Mouse (Mus musculus): Measurements from ENCODE around the gene Fam122a. TPM values are rescaled to one million over a fixed set of nuclear protein-coding genes. Genes with fewer than 3 reads are reported as not detected.
A peak's percentile ranks its signal among the peaks of the same experiment; 100 is the strongest.

Fam122a gene
- not detected in 2 replicates for polyA plus RNA-seq (2012; ENCODE audit: insufficient read depth, insufficient read length, low replicate concordance, missing spikeins)

DNA sequence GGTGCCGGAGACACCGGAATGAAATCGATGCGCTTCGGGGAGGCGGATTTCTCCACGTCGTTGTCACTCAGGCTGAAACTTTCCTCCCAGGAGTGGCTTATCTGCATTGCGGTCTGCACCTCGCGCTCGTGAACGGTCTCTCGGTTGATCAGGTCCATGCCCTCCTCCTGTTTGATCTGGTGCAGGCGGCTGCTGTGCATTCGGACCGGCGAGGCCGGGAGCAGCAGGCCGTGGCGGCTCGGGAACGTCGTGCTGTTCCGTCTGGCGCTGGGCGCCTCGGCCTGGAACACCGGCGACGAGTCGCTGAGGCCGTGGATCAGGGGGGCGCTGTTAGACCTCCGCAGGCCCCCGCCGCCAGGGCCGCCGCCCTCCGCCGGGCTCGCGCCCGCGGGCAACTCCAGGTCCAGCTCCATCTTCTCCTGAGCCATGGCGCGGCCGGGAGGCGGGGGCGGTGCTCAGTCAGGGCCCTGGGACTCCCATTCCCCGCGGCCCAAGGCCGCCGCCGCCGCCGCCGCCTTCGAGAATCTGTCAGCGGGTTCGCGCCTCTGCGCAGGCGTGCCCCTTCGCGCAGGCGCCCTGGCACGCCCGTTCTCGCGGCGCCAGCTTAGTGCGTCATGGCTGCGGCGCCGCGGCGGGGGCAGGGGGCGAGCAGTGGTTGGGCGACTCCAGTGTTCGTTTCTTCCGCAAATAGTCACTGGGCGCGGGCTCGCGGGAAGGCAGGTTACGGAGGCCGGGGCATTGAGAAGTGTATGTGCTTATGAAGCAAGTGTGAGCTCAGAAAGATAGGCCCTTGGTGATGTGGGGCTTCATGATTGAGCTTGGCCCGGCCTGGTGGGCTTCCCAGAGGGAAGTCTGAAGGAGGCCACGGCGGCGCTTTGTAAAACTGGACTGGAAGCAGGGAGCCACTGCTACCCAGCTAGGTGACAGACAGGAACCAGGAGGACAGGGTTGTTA, at the start of gene Fam122a:
TSS of gene Fam122a (minus strand) at position 428 of the 954 bp plus-strand sequence.
- H3K4me3 ChIP-seq (ENCODE audit: insufficient read depth, low read depth, low read length), result peak within 1 kb of the TSS; percentile 93
- H3K27ac ChIP-seq (ENCODE audit: insufficient read depth, low read depth, low read length), result peak within 1 kb of the TSS; percentile 88
- peaks cover 2% of the 10 kb centered on the region; the same call in 1 of the 2 replicates for H3K4me1 ChIP-seq (ENCODE audit: control insufficient read depth, insufficient read depth, low read length)
- under 1% methylated on average over 92 of the region's 92 CpGs for WGBS
- peak; percentile 93 for TF ChIP-seq POLR2A (IDR thresholded peaks at IDR 0.05; ENCODE audit: insufficient read depth, low read depth, low read length)
- no peak for TF ChIP-seq CTCF (IDR thresholded peaks at IDR 0.05; ENCODE audit: insufficient read depth, low read depth, low read length)

DNA sequence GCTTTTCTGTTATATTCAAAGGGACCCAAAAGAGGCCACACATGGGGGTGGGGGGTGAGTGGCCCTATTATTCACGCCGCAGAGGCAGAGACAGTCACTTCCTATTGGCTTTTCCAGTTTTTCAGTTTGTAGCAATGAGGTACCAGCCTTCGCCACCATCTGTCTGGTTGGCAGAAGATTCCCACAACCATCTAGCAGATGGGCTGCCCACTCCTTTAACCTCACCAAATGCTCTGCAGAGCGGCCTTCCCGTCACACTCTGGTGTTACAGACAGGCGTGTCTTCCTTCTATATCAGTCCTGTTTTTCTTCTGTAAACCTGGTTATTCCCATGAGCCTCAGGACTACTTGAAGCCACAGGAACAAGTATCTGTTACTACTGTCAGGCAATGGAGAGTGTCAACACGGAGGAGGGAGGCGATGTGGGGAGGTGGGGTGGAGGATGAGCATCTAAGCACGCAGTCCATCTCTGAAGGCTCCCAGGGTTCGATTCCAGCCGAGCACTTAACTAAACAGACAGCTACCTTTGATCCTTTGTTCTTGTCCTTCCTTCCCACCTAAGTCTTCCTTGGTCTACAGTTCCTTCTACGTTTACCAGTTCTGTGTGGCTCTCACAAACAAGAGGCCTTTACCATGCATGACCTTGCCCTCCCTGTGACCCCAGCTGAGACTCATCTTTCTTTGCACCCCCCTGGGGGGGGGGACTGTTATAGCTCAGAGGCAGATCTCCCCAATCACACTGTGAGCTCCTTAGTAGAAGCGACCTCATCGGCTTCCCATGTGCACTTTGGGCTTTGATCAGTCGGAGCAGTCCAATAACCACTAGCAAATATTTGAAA, 46.5 kb upstream of the Fam122a start:
- 88% methylated on average over 15 of the region's 15 CpGs for WGBS
- no peak overlapping the region for H3K4me3 ChIP-seq (ENCODE audit: insufficient read depth, low read depth, low read length)
- TF ChIP-seq CTCF (IDR thresholded peaks at IDR 0.05; ENCODE audit: insufficient read depth, low read depth, low read length) (no peak), POLR2A (IDR thresholded peaks at IDR 0.05; ENCODE audit: insufficient read depth, low read depth, low read length) (no peak)
- H3K4me1 ChIP-seq (ENCODE audit: control insufficient read depth, insufficient read depth, low read length), result no peaks in the 10 kb centered on the region
- H3K27ac ChIP-seq (ENCODE audit: insufficient read depth, low read depth, low read length), result no peak overlapping the region

DNA sequence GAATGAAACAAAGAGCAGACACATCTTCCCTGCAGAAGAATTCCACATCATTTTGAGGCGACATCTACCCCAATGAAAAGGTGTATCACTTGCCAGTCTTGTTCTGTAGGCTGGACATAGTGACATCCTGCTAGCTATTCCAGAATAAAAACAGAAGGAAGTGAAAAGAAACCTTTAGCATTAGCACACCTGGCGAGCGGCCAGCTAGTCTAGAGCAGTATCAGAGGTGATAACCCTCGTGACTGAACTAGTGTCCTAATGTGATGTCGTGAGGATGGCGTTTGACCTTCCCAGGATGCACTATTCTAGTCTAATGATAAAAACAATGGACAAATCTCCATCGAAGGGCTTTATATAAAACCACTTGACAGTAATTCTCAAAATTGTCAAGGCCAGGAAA, 44.8 kb upstream of the Fam122a start:
- WGBS, result 88% methylated on average over 7 of the region's 7 CpGs
- Histone ChIP-seq H3K4me1 (ENCODE audit: control insufficient read depth, insufficient read depth, low read length) (no peaks in the 10 kb centered on the region), H3K27ac (ENCODE audit: insufficient read depth, low read depth, low read length) (no peak overlapping the region), H3K4me3 (ENCODE audit: insufficient read depth, low read depth, low read length) (no peak overlapping the region)
- TF ChIP-seq CTCF (IDR thresholded peaks at IDR 0.05; ENCODE audit: insufficient read depth, low read depth, low read length), result no peak
- no peak for TF ChIP-seq POLR2A (IDR thresholded peaks at IDR 0.05; ENCODE audit: insufficient read depth, low read depth, low read length)

DNA sequence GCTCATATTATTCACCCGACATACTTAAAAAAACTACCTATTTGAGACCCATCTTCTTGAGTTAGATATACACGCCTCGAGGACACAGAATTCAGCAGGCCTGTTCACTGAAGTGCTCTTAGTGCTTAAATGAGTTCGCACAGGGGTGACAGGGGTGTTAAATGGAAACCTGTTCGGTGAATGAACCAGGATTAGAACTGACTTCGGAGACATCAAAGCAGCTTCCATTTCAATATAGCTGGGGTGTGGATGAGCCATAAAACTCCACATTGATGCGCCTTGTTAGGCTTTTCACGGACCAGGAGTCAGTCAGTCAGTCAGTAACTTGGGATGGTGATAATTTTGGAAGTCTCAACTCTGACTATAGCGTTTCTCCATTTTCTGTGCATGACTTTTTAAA, 44.0 kb upstream of the Fam122a start:
- H3K4me1 ChIP-seq (ENCODE audit: control insufficient read depth, insufficient read depth, low read length), result no peaks in the 10 kb centered on the region
- no peak overlapping the region for H3K27ac ChIP-seq (ENCODE audit: insufficient read depth, low read depth, low read length)
- H3K4me3 ChIP-seq (ENCODE audit: insufficient read depth, low read depth, low read length), result no peak overlapping the region
- no peak for TF ChIP-seq POLR2A (IDR thresholded peaks at IDR 0.05; ENCODE audit: insufficient read depth, low read depth, low read length)
- TF ChIP-seq CTCF (IDR thresholded peaks at IDR 0.05; ENCODE audit: insufficient read depth, low read depth, low read length), result no peak
- WGBS, result 93% methylated on average over 9 of the region's 9 CpGs

DNA sequence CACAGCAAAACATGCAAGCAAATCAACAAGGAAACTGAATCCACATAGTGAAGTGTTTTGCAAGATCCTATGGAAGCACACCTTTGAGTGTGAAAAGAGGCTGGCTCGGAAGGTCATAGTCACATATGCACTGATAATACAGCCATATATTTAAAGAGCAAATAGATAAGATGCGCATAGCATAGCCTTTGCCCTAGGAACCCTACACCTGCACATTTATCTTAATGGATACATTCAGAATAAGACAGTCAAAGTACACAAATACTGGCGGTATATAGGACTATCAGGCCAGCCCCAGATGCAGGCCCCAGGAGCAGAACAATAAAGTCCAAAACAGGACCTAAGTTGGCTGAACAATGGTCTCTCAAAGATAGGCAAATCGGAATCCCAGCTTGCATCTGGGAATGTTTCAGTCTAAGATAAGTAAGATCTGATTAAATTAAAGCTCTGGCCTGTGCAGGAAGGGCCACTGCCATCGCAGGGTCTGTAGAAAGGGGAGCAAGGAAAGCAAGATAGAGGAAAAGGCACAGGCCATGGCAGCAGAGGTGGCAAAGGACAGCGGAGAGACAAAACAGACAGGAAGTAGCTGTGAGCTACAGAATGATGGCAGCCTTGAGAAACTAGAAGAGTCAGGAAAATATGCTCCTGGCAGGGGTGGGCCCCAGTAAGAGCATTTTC, 42.7 kb upstream of the Fam122a start:
- Histone ChIP-seq H3K4me3 (ENCODE audit: insufficient read depth, low read depth, low read length) (no peak overlapping the region), H3K4me1 (ENCODE audit: control insufficient read depth, insufficient read depth, low read length) (no peaks in the 10 kb centered on the region), H3K27ac (ENCODE audit: insufficient read depth, low read depth, low read length) (no peak overlapping the region)
- no peak for TF ChIP-seq CTCF (IDR thresholded peaks at IDR 0.05; ENCODE audit: insufficient read depth, low read depth, low read length)
- no peak for TF ChIP-seq POLR2A (IDR thresholded peaks at IDR 0.05; ENCODE audit: insufficient read depth, low read depth, low read length)
- 92% methylated on average over 6 of the region's 6 CpGs for WGBS

DNA sequence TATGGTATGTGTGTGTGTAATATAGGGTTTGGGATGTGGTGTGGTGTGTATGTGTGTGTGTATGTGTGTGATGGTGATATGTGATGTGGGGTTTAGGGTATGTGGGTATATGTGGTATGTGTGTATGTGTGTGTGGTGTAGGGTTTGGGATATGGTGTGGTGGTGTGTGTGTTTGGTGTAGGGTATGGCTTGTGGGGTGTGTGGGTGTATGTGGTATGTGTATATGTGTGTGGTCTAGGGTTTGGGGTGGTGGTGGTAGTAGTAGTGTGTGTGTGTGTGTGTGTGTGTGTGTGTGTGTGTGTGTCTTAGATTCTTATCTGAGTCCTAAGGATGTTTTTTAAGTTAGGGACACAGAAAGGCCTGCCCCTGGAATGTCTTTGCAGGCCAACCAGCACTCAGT, 41.2 kb upstream of the Fam122a start:
- H3K4me1 ChIP-seq (ENCODE audit: control insufficient read depth, insufficient read depth, low read length), result no peaks in the 10 kb centered on the region
- no peak for TF ChIP-seq POLR2A (IDR thresholded peaks at IDR 0.05; ENCODE audit: insufficient read depth, low read depth, low read length)
- TF ChIP-seq CTCF (IDR thresholded peaks at IDR 0.05; ENCODE audit: insufficient read depth, low read depth, low read length), result no peak
- no peak overlapping the region for H3K27ac ChIP-seq (ENCODE audit: insufficient read depth, low read depth, low read length)
- H3K4me3 ChIP-seq (ENCODE audit: insufficient read depth, low read depth, low read length), result no peak overlapping the region

DNA sequence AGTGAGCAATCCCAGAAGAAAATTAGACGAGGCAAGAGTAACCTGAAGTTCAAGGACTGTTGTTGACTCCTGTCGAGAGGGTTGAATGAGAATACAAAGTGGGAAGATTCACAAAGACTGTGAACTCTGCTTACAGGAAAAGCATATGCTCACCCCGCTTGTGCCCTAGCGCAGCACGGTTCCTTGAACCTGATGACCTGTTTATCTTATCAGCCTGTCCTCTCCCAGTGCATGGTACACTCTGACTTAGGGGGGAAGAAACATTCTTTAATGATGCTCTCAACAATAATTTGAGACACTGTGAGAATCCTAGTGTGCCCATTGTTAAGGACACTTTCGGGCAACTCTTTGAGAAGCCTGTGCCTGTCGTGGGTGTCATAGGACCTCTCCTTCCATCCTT, 39.9 kb upstream of the Fam122a start:
- H3K4me3 ChIP-seq (ENCODE audit: insufficient read depth, low read depth, low read length), result no peak overlapping the region
- H3K4me1 ChIP-seq (ENCODE audit: control insufficient read depth, insufficient read depth, low read length), result no peaks in the 10 kb centered on the region
- TF ChIP-seq POLR2A (IDR thresholded peaks at IDR 0.05; ENCODE audit: insufficient read depth, low read depth, low read length) (no peak), CTCF (IDR thresholded peaks at IDR 0.05; ENCODE audit: insufficient read depth, low read depth, low read length) (no peak)
- WGBS, result 92% methylated on average over 7 of the region's 7 CpGs
- no peak overlapping the region for H3K27ac ChIP-seq (ENCODE audit: insufficient read depth, low read depth, low read length)

DNA sequence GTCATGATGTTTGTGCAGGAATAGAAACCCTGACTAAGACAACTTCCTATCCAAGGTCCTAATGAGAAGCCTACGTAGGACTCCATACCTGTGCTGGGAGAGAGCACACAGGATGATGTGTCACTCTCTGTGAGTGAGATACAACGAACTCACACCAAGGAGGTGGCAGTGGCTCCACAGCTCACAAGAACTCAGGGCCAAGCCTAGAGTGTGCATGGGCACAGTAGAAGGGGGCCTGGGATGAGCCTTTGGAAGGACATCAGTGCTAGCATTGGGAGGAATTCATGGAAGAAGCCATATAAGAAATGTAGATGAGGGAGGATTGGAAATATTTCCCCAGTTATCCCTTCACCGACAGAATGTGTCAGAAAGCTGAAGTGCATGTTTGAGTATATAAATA, 38.8 kb upstream of the Fam122a start:
- Histone ChIP-seq H3K4me1 (ENCODE audit: control insufficient read depth, insufficient read depth, low read length) (no peaks in the 10 kb centered on the region), H3K27ac (ENCODE audit: insufficient read depth, low read depth, low read length) (no peak overlapping the region), H3K4me3 (ENCODE audit: insufficient read depth, low read depth, low read length) (no peak overlapping the region)
- no peak for TF ChIP-seq CTCF (IDR thresholded peaks at IDR 0.05; ENCODE audit: insufficient read depth, low read depth, low read length)
- 91% methylated on average over 3 of the region's 3 CpGs for WGBS
